Mouse (Mus musculus): Measurements from ENCODE around the gene Vmn1r155. TPM values are rescaled to one million over a fixed set of nuclear protein-coding genes. Genes with fewer than 3 reads are reported as not detected.
"Not testable (repeated sequence)": the region's sequence is repeated elsewhere in the genome, so short reads cannot be mapped to it uniquely, and the experiment has no call there.

The Vmn1r155 gene
- polyA plus RNA-seq (2012; rRNA removed), result not detected in 2 replicates

- not testable (repeated sequence) for H3K27ac ChIP-seq (ENCODE audit: insufficient read depth, low read depth, low read length); H3K4me1 ChIP-seq (ENCODE audit: control insufficient read depth, insufficient read depth, insufficient read length, low read length); H3K27me3 ChIP-seq (ENCODE audit: control insufficient read depth, insufficient read depth, low read length); H3K36me3 ChIP-seq (ENCODE audit: control insufficient read depth, insufficient read depth, low read length); H3K4me3 ChIP-seq (ENCODE audit: low read depth, low read length)
- no CpG with 5 or more reads among the region's 3 CpGs for WGBS
These were observed at the start of gene Vmn1r155 for GRCm38 (mm10) chr7:22657718-22658117. Gene Vmn1r155, plus strand, starts transcription at chr7:22658018.

- WGBS, result no CpG with 5 or more reads among the region's 2 CpGs
- H3K4me3 ChIP-seq (ENCODE audit: low read depth, low read length); H3K27ac ChIP-seq (ENCODE audit: insufficient read depth, low read depth, low read length); H3K27me3 ChIP-seq (ENCODE audit: control insufficient read depth, insufficient read depth, low read length); H3K4me1 ChIP-seq (ENCODE audit: control insufficient read depth, insufficient read depth, insufficient read length, low read length); H3K36me3 ChIP-seq (ENCODE audit: control insufficient read depth, insufficient read depth, low read length): not testable (repeated sequence)
These were observed 34.4 kb downstream of the Vmn1r155 start, which contains the start of gene Gm8693 for GRCm38 (mm10) chr7:22692217-22692616. Gene Gm8693, minus strand, starts transcription at chr7:22692317.

Other genes with a start within 250 kb of the Vmn1r155 start
- not detected in 2 replicates for gene Vmn1r148, start 244.4 kb upstream of the Vmn1r155 start, polyA plus RNA-seq (2012; rRNA removed)
- gene Vmn1r149, start 219.8 kb upstream of the Vmn1r155 start, polyA plus RNA-seq (2012; rRNA removed), result not detected in 2 replicates
- gene Gm10665, start 193.9 kb upstream of the Vmn1r155 start, polyA plus RNA-seq (2012; rRNA removed), result not detected in 2 replicates
- not detected in 2 replicates for gene Vmn1r151, start 158.3 kb upstream of the Vmn1r155 start, polyA plus RNA-seq (2012; rRNA removed)
- gene Vmn1r152, start 135.1 kb upstream of the Vmn1r155 start, polyA plus RNA-seq (2012; rRNA removed), result not detected in 2 replicates
- gene Gm8677, start 123.1 kb upstream of the Vmn1r155 start, polyA plus RNA-seq (2012; rRNA removed), result not detected in 2 replicates
- gene Gm4201, start 92.7 kb upstream of the Vmn1r155 start, polyA plus RNA-seq (2012; rRNA removed), result not detected in 2 replicates
- gene Gm4565, start 69.9 kb upstream of the Vmn1r155 start, polyA plus RNA-seq (2012; rRNA removed), result not detected in 2 replicates
- not detected in 2 replicates for gene Gm8693, start 34.3 kb downstream of the Vmn1r155 start, polyA plus RNA-seq (2012; rRNA removed)
- not detected in 2 replicates for gene Gm4567, start 61.7 kb downstream of the Vmn1r155 start, polyA plus RNA-seq (2012; rRNA removed)
- not detected in 2 replicates for gene Vmn1r157, start 103.7 kb downstream of the Vmn1r155 start, polyA plus RNA-seq (2012; rRNA removed)
- gene Vmn1r158, start 132.8 kb downstream of the Vmn1r155 start, polyA plus RNA-seq (2012; rRNA removed), result not detected in 2 replicates
- not detected in 2 replicates for gene Vmn1r159, start 185.6 kb downstream of the Vmn1r155 start, polyA plus RNA-seq (2012; rRNA removed)
- not detected in 2 replicates for gene Vmn1r160, start 213.2 kb downstream of the Vmn1r155 start, polyA plus RNA-seq (2012; rRNA removed)